Mouse (Mus musculus) ovary, postnatal 10 days (tissue): ENCODE measurements around the gene Lingo3.
A peak's percentile ranks its signal among the peaks of the same experiment; 100 is the strongest.
"Not testable (repeated sequence)": the region's sequence is repeated elsewhere in the genome, so short reads cannot be mapped to it uniquely, and the experiment has no call there.

ENCODE experiments used
- DNase-seq: peaks from one replicate; pipeline ENCODE4 v3.0.0; 2022; ENCODE audit warnings: low spot score

The Lingo3 gene

GRCm38 (mm10) chr10:80819406-80819805, 24.4 kb downstream of the Lingo3 start:
- DNase-seq: no peak

- no peak for DNase-seq
Measured at GRCm38 (mm10) chr10:80818599-80819281, 25.1 kb downstream of the Lingo3 start.

GRCm38 (mm10) chr10:80817955-80818354, 25.9 kb downstream of the Lingo3 start:
- not testable (repeated sequence) for DNase-seq

GRCm38 (mm10) chr10:80817164-80817563, 26.7 kb downstream of the Lingo3 start:
- DNase-seq: no peak

- not testable (repeated sequence) for DNase-seq
Measured at GRCm38 (mm10) chr10:80816303-80816702, 27.5 kb downstream of the Lingo3 start.

GRCm38 (mm10) chr10:80814800-80815199, 29.0 kb downstream of the Lingo3 start:
- DNase-seq: no peak

GRCm38 (mm10) chr10:80813366-80813765, 30.5 kb downstream of the Lingo3 start, which contains the start of gene Jsrp1:
Jsrp1 (minus strand) TSS chr10:80813498.
- no peak for DNase-seq

- DNase-seq: no peak
Measured at GRCm38 (mm10) chr10:80812391-80813041, 31.3 kb downstream of the Lingo3 start.

- DNase-seq: no peak
Measured at GRCm38 (mm10) chr10:80810084-80810483, 33.8 kb downstream of the Lingo3 start.

GRCm38 (mm10) chr10:80808985-80809632, 34.7 kb downstream of the Lingo3 start:
- no peak for DNase-seq

- no peak for DNase-seq
Measured at GRCm38 (mm10) chr10:80808099-80808984, 35.5 kb downstream of the Lingo3 start.

GRCm38 (mm10) chr10:80807057-80807627, 36.7 kb downstream of the Lingo3 start:
- no peak for DNase-seq

- DNase-seq: no peak
Measured at GRCm38 (mm10) chr10:80806341-80807056, 37.3 kb downstream of the Lingo3 start.

- peak; percentile 63 for DNase-seq
Measured at GRCm38 (mm10) chr10:80805925-80806324, 37.9 kb downstream of the Lingo3 start.

- DNase-seq: no peak
Measured at GRCm38 (mm10) chr10:80805322-80805721, 38.5 kb downstream of the Lingo3 start.

GRCm38 (mm10) chr10:80804916-80805315, 38.9 kb downstream of the Lingo3 start, which contains the start of gene Amh:
Amh (plus strand) TSS chr10:80805243.
- no peak for DNase-seq

- DNase-seq: no peak
Measured at GRCm38 (mm10) chr10:80804340-80804739, 39.5 kb downstream of the Lingo3 start.

- DNase-seq: no peak
Measured at GRCm38 (mm10) chr10:80802996-80803395, 40.8 kb downstream of the Lingo3 start.

- DNase-seq: no peak
Measured at GRCm38 (mm10) chr10:80802204-80802912, 41.5 kb downstream of the Lingo3 start.

GRCm38 (mm10) chr10:80799070-80799566, 44.7 kb downstream of the Lingo3 start:
- no peak for DNase-seq
